Mouse (Mus musculus): ENCODE results near the gene Tmem234. TPM values are rescaled to one million over a fixed set of nuclear protein-coding genes. Genes with fewer than 3 reads are reported as not detected.

The Tmem234 gene
- polyA plus RNA-seq, 1 experiment from 2014 or later: 188 TPM

- H3K4me1 ChIP-seq (ENCODE audit: control insufficient read depth, insufficient read depth, low read length): peaks cover 5% of the 10 kb centered on the region
- peaks cover 21% of the 10 kb centered on the region for H3K36me3 ChIP-seq (ENCODE audit: control insufficient read depth, insufficient read depth, low read length)
- no peak overlapping the region for H3K4me2 ChIP-seq
- no peak overlapping the region for H3K27ac ChIP-seq (ENCODE audit: low read depth, low read length)
- H3K4me3 ChIP-seq (ENCODE audit: low read depth, low read length): no peak overlapping the region
- no peak overlapping the region for H3K9ac ChIP-seq (ENCODE audit: low read length)
- no peaks in the 10 kb centered on the region for H3K9me3 ChIP-seq (ENCODE audit: control insufficient read depth, low read length)
- WGBS: 85% methylated on average over 4 of the region's 4 CpGs
- H3K27me3 ChIP-seq (ENCODE audit: control insufficient read depth, insufficient read depth, low read length): no peaks in the 10 kb centered on the region
- ATAC-seq (ENCODE audit: low FRiP score): no peak
- no peak for DNase-seq (ENCODE audit: low spot score, missing footprints)
These were observed 11.6 kb upstream of the Tmem234 start for GRCm38 (mm10) chr4:129588865-129589264.

GRCm38 (mm10) chr4:129608426-129609025, 8.1 kb downstream of the Tmem234 start:
- ATAC-seq (ENCODE audit: low FRiP score) (peak; percentile 77), DNase-seq (ENCODE audit: low spot score, missing footprints) (peak; percentile 93)
- no peaks in the 10 kb centered on the region for H3K4me1 ChIP-seq (ENCODE audit: control insufficient read depth, insufficient read depth, low read length)
- H3K9me3 ChIP-seq (ENCODE audit: control insufficient read depth, low read length): no peaks in the 10 kb centered on the region
- H3K27me3 ChIP-seq (ENCODE audit: control insufficient read depth, insufficient read depth, low read length): no peaks in the 10 kb centered on the region
- WGBS: 38% methylated on average over 7 of the region's 7 CpGs
- no peak overlapping the region for H3K27ac ChIP-seq (ENCODE audit: low read depth, low read length)
- no peak overlapping the region for H3K4me2 ChIP-seq
- no peak overlapping the region for H3K9ac ChIP-seq (ENCODE audit: low read length)
- peaks cover 14% of the 10 kb centered on the region for H3K36me3 ChIP-seq (ENCODE audit: control insufficient read depth, insufficient read depth, low read length)
- no peak overlapping the region for H3K4me3 ChIP-seq (ENCODE audit: low read depth, low read length)

GRCm38 (mm10) chr4:129609139-129609631, 8.7 kb downstream of the Tmem234 start:
- ATAC-seq (ENCODE audit: low FRiP score) (peak; percentile 18; the same call in 1 of the 2 replicates), DNase-seq (ENCODE audit: low spot score, missing footprints) (no peak)
- no peaks in the 10 kb centered on the region for H3K4me1 ChIP-seq (ENCODE audit: control insufficient read depth, insufficient read depth, low read length)
- no peaks in the 10 kb centered on the region for H3K9me3 ChIP-seq (ENCODE audit: control insufficient read depth, low read length)
- WGBS: 81% methylated on average over 12 of the region's 12 CpGs
- H3K4me2 ChIP-seq: no peak overlapping the region
- no peak overlapping the region for H3K27ac ChIP-seq (ENCODE audit: low read depth, low read length)
- H3K36me3 ChIP-seq (ENCODE audit: control insufficient read depth, insufficient read depth, low read length): peaks cover 14% of the 10 kb centered on the region
- H3K4me3 ChIP-seq (ENCODE audit: low read depth, low read length): no peak overlapping the region
- H3K9ac ChIP-seq (ENCODE audit: low read length): no peak overlapping the region
- no peaks in the 10 kb centered on the region for H3K27me3 ChIP-seq (ENCODE audit: control insufficient read depth, insufficient read depth, low read length)

- WGBS: 85% methylated on average over 4 of the region's 4 CpGs
- no peak overlapping the region for H3K27ac ChIP-seq (ENCODE audit: low read depth, low read length)
- no peak overlapping the region for H3K4me2 ChIP-seq
- 0 out of 2 replicates have a peak, but pooled peaks have one; percentile 6 for ATAC-seq (ENCODE audit: low FRiP score)
- H3K27me3 ChIP-seq (ENCODE audit: control insufficient read depth, insufficient read depth, low read length): no peaks in the 10 kb centered on the region
- DNase-seq (ENCODE audit: low spot score, missing footprints): no peak
- H3K4me1 ChIP-seq (ENCODE audit: control insufficient read depth, insufficient read depth, low read length): no peaks in the 10 kb centered on the region
- H3K4me3 ChIP-seq (ENCODE audit: low read depth, low read length): no peak overlapping the region
- no peak overlapping the region for H3K9ac ChIP-seq (ENCODE audit: low read length)
- H3K36me3 ChIP-seq (ENCODE audit: control insufficient read depth, insufficient read depth, low read length): peaks cover 12% of the 10 kb centered on the region
- H3K9me3 ChIP-seq (ENCODE audit: control insufficient read depth, low read length): no peaks in the 10 kb centered on the region
These were observed 9.6 kb downstream of the Tmem234 start for GRCm38 (mm10) chr4:129610026-129610425.

- ATAC-seq (ENCODE audit: low FRiP score): peak; percentile 15; the same call in 1 of the 2 replicates
- Histone ChIP-seq H3K4me1 (ENCODE audit: control insufficient read depth, insufficient read depth, low read length) (no peaks in the 10 kb centered on the region), H3K4me2 (no peak overlapping the region), H3K36me3 (ENCODE audit: control insufficient read depth, insufficient read depth, low read length) (peaks cover 12% of the 10 kb centered on the region), H3K27ac (ENCODE audit: low read depth, low read length) (no peak overlapping the region), H3K27me3 (ENCODE audit: control insufficient read depth, insufficient read depth, low read length) (no peaks in the 10 kb centered on the region), H3K4me3 (ENCODE audit: low read depth, low read length) (no peak overlapping the region), H3K9me3 (ENCODE audit: control insufficient read depth, low read length) (no peaks in the 10 kb centered on the region), H3K9ac (ENCODE audit: low read length) (no peak overlapping the region)
- DNase-seq (ENCODE audit: low spot score, missing footprints): no peak
- WGBS: 79% methylated on average over 4 of the region's 4 CpGs
These were observed 10.0 kb downstream of the Tmem234 start for GRCm38 (mm10) chr4:129610472-129610871.

- 85% methylated on average over 6 of the region's 6 CpGs for WGBS
- Histone ChIP-seq H3K4me3 (ENCODE audit: low read depth, low read length) (no peak within 1 kb of the TSS), H3K36me3 (ENCODE audit: control insufficient read depth, insufficient read depth, low read length) (no peaks in the 10 kb centered on the region), H3K9ac (ENCODE audit: low read length) (no peak within 1 kb of the TSS), H3K9me3 (ENCODE audit: control insufficient read depth, low read length) (no peaks in the 10 kb centered on the region), H3K27ac (ENCODE audit: low read depth, low read length) (no peak within 1 kb of the TSS), H3K4me2 (no peak within 1 kb of the TSS), H3K4me1 (ENCODE audit: control insufficient read depth, insufficient read depth, low read length) (peaks cover 5% of the 10 kb centered on the region), H3K27me3 (ENCODE audit: control insufficient read depth, insufficient read depth, low read length) (no peaks in the 10 kb centered on the region)
- no peak for ATAC-seq (ENCODE audit: low FRiP score)
- DNase-seq (ENCODE audit: low spot score, missing footprints): no peak
These were observed 13.6 kb downstream of the Tmem234 start, which contains the start of gene Dcdc2b for GRCm38 (mm10) chr4:129614093-129614492. TSS of gene Dcdc2b (minus strand) at chr4:129614257.

- H3K4me1 ChIP-seq (ENCODE audit: control insufficient read depth, insufficient read depth, low read length): peaks cover 8% of the 10 kb centered on the region
- no peak overlapping the region for H3K27ac ChIP-seq (ENCODE audit: low read depth, low read length)
- 90% methylated on average over 9 of the region's 9 CpGs for WGBS
- H3K9me3 ChIP-seq (ENCODE audit: control insufficient read depth, low read length): no peaks in the 10 kb centered on the region
- ATAC-seq (ENCODE audit: low FRiP score): no peak
- no peak overlapping the region for H3K4me3 ChIP-seq (ENCODE audit: low read depth, low read length)
- H3K9ac ChIP-seq (ENCODE audit: low read length): no peak overlapping the region
- no peaks in the 10 kb centered on the region for H3K27me3 ChIP-seq (ENCODE audit: control insufficient read depth, insufficient read depth, low read length)
- no peak for DNase-seq (ENCODE audit: low spot score, missing footprints)
- no peak overlapping the region for H3K4me2 ChIP-seq
- H3K36me3 ChIP-seq (ENCODE audit: control insufficient read depth, insufficient read depth, low read length): no peaks in the 10 kb centered on the region
These were observed 15.4 kb downstream of the Tmem234 start for GRCm38 (mm10) chr4:129615801-129616290.

GRCm38 (mm10) chr4:129616631-129617030, 16.2 kb downstream of the Tmem234 start:
- no peak overlapping the region for H3K27ac ChIP-seq (ENCODE audit: low read depth, low read length)
- H3K4me3 ChIP-seq (ENCODE audit: low read depth, low read length): no peak overlapping the region
- H3K4me1 ChIP-seq (ENCODE audit: control insufficient read depth, insufficient read depth, low read length): peaks cover 8% of the 10 kb centered on the region
- H3K36me3 ChIP-seq (ENCODE audit: control insufficient read depth, insufficient read depth, low read length): no peaks in the 10 kb centered on the region
- H3K4me2 ChIP-seq: no peak overlapping the region
- WGBS: 87% methylated on average over 3 of the region's 3 CpGs
- no peak for DNase-seq (ENCODE audit: low spot score, missing footprints)
- H3K27me3 ChIP-seq (ENCODE audit: control insufficient read depth, insufficient read depth, low read length): no peaks in the 10 kb centered on the region
- no peaks in the 10 kb centered on the region for H3K9me3 ChIP-seq (ENCODE audit: control insufficient read depth, low read length)
- no peak overlapping the region for H3K9ac ChIP-seq (ENCODE audit: low read length)
- no peak for ATAC-seq (ENCODE audit: low FRiP score)

GRCm38 (mm10) chr4:129617121-129617641, 16.7 kb downstream of the Tmem234 start:
- no peak for ATAC-seq (ENCODE audit: low FRiP score)
- no peak for DNase-seq (ENCODE audit: low spot score, missing footprints)
- no peaks in the 10 kb centered on the region for H3K27me3 ChIP-seq (ENCODE audit: control insufficient read depth, insufficient read depth, low read length)
- no peak overlapping the region for H3K4me2 ChIP-seq
- H3K9ac ChIP-seq (ENCODE audit: low read length): no peak overlapping the region
- H3K36me3 ChIP-seq (ENCODE audit: control insufficient read depth, insufficient read depth, low read length): no peaks in the 10 kb centered on the region
- H3K4me1 ChIP-seq (ENCODE audit: control insufficient read depth, insufficient read depth, low read length): peaks cover 8% of the 10 kb centered on the region
- 97% methylated on average over 7 of the region's 7 CpGs for WGBS
- H3K27ac ChIP-seq (ENCODE audit: low read depth, low read length): no peak overlapping the region
- no peak overlapping the region for H3K4me3 ChIP-seq (ENCODE audit: low read depth, low read length)
- no peaks in the 10 kb centered on the region for H3K9me3 ChIP-seq (ENCODE audit: control insufficient read depth, low read length)

Data from midbrain, embryonic 11.5 days (tissue).